Comparison of ENCODE assay signal across 17 mouse cellular contexts in the genomic region with DNA sequence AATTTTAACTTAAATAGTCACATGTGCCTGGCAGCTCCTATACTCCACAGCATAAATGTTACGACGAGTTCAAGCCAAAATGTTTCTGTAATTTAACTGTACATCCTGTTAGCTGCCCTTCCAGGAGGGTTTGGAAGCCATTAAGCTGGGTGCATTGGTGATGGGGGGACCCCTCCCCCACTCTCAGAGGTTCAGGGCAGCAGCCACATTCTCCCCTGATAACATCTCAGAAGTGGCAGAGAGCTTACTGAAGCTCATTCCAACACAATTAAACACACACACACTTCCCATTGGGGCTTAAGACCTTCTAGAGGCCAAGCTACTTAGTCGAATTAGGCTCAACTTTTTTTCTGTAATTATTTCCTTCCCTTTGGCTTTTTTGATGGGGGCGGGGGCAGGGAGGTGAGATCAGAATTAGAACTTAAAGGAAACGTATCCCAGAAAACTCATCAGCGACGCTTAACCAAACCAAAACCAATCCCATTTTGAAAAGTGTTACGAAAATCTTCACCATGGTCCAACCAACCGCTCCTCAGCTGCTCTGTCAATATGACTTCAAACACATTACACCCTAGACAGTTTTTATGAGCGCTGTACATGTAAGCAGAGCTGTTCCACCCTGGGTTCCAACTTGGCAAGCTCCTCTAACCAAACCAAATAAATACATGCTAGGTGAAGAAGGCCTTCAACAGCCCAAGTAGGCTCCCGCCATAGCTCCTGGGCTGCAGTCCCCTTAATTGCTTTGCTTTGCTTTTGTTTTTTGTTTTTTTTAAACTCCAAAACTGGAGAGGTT. TPM values are rescaled to one million over a fixed set of nuclear protein-coding genes. Genes with fewer than 3 reads are reported as not detected.
DNase-seq lines count a peak whose midpoint lies in the region; TF ChIP-seq lines count a peak whose summit lies in the region.
"Had no signal": no experiment of that assay in that cellular context is flagged by ENCODE, and none has a peak within 500 bp of the region (broad histone marks: within the 10 kb centered on the region; RNA-seq: fewer than 3 reads in every experiment).

No protein-coding gene starts in this region.

- H3K27ac ChIP-seq in heart, embryonic 10.5 days = peak overlapping the region; percentile 65
- H3K27ac ChIP-seq in kidney, adult 2 months (ENCODE audit: insufficient read depth, low read depth, low read length) = no peak overlapping the region
- H3K27ac ChIP-seq in embryonic facial prominence, embryonic 10.5 days (replicated peaks) = no peak overlapping the region
- H3K27ac ChIP-seq: hindbrain, embryonic 15.5 days; layer of hippocampus, adult 2 months; midbrain, embryonic 15.5 days had no signal

- H3K36me3 ChIP-seq in heart, embryonic 10.5 days = no peaks in the 10 kb centered on the region
- H3K36me3 ChIP-seq in kidney, adult 2 months (ENCODE audit: control insufficient read depth, insufficient read depth, low read length) = no peaks in the 10 kb centered on the region
- H3K36me3 ChIP-seq in embryonic facial prominence, embryonic 10.5 days (replicated peaks) = no peaks in the 10 kb centered on the region
- H3K36me3 ChIP-seq: hindbrain, embryonic 15.5 days; midbrain, embryonic 15.5 days had no signal

- no peaks in the 10 kb centered on the region; the same call in 1 of the 2 replicates for H3K27me3 ChIP-seq in heart, embryonic 10.5 days (ENCODE audit: insufficient read depth, poor library complexity, severe bottlenecking)
- H3K27me3 ChIP-seq in kidney, adult 2 months (replicated peaks; ENCODE audit: control insufficient read depth, insufficient read depth, low read length) = no peaks in the 10 kb centered on the region
- peaks cover 36% of the 10 kb centered on the region for H3K27me3 ChIP-seq in embryonic facial prominence, embryonic 10.5 days (replicated peaks; ENCODE audit: low read depth, poor library complexity, severe bottlenecking)

- no peak for TF ChIP-seq POLR2A in kidney, adult 2 months (IDR thresholded peaks at IDR 0.05; ENCODE audit: low read depth, low read length)

- TF ChIP-seq CTCF in kidney, adult 2 months (conservative IDR thresholded peaks at IDR 0.05; ENCODE audit: insufficient read depth, insufficient read length, low read depth, low read length) = no peak

- intact Hi-C loops in heart, postnatal 10 days (cut with DNase I) = no loop called here

- peak overlapping the region; percentile 39 for H3K4me3 ChIP-seq in heart, embryonic 10.5 days
- no peak overlapping the region for H3K4me3 ChIP-seq in kidney, adult 2 months (ENCODE audit: insufficient read depth, low read depth, low read length)
- H3K4me3 ChIP-seq in embryonic facial prominence, embryonic 10.5 days = peak overlapping the region; percentile 21; the same call in 1 of the 2 replicates
- H3K4me3 ChIP-seq: hindbrain, embryonic 15.5 days; layer of hippocampus, adult 2 months; midbrain, embryonic 15.5 days had no signal

- H3K4me1 ChIP-seq in heart, embryonic 10.5 days = peaks cover 91% of the 10 kb centered on the region
- H3K4me1 ChIP-seq in kidney, adult 2 months (ENCODE audit: control insufficient read depth, insufficient read depth, low read length) = no peaks in the 10 kb centered on the region; the same call in 1 of the 2 replicates
- H3K4me1 ChIP-seq in embryonic facial prominence, embryonic 10.5 days = peaks cover 82% of the 10 kb centered on the region

- WGBS in heart, embryonic 10.5 days = 42% methylated on average over 11 of the region's 11 CpGs
- WGBS in kidney, adult 2 months = 74% methylated on average over 11 of the region's 11 CpGs
- 40% methylated on average over 11 of the region's 11 CpGs for WGBS in embryonic facial prominence, embryonic 10.5 days

- no peaks in the 10 kb centered on the region for H3K9me3 ChIP-seq in heart, embryonic 10.5 days
- no peaks in the 10 kb centered on the region for H3K9me3 ChIP-seq in embryonic facial prominence, embryonic 10.5 days
- H3K9me3 ChIP-seq: hindbrain, embryonic 15.5 days; midbrain, embryonic 15.5 days had no signal

- DNase-seq in heart, embryonic 10.5 days (ENCODE audit: low spot score) = no peak
- DNase-seq in heart, postnatal 10 days = no peak
- peak; percentile 24 for DNase-seq in kidney, adult 9 months
- no peak for DNase-seq in kidney, adult 2 months
- peak; percentile 65 for DNase-seq in embryonic facial prominence, embryonic 10.5 days (ENCODE audit: low spot score)
- peak; percentile 37 for DNase-seq in forelimb bud, embryonic 11.5 days (ENCODE audit: low read depth, low spot score)
- DNase-seq in thymus, postnatal 25 days = no peak
- no peak for DNase-seq in layer of hippocampus, adult 18-20 months (ENCODE audit: low spot score in 2 of 2)
- DNase-seq: adrenal gland, postnatal 36 days; cerebellum, adult 9-10 months; kidney, adult 8-10 months; right cerebral cortex, postnatal 14 days had no signal

RNA-seq across cellular contexts. Expression of gene Ror2, which starts 4.1 kb away (rescaled TPM):
- polyA plus RNA-seq in heart, embryonic 10.5 days (2016; fragmentation: Nextera tagmentation; extraction: Ambion mirVana) = 25.8 and 27.8 TPM in 2 replicates
- 1 to 10 TPM; 5.3 to 5.8 TPM for total RNA-seq in heart, postnatal 10 days (2021)
- 3.7 and 6.0 TPM in 2 replicates for polyA plus RNA-seq in kidney, adult 2 months (2012; rRNA removed)
- 20.7 and 23.6 TPM in 2 replicates for polyA plus RNA-seq in embryonic facial prominence, embryonic 10.5 days (2016; fragmentation: Nextera tagmentation; extraction: Ambion mirVana)
- total RNA-seq in layer of hippocampus, adult 18-20 months (2021) = under 1 TPM; 0.57 to 0.91 TPM
- total RNA-seq: liver, adult 2 months had no signal
- polyA plus RNA-seq: activated CD4-positive, CD25-positive, alpha-beta regulatory T cell, adult 4 months had no signal

Comparison
In these comparisons a context has a peak if more than half of its experiments do, and no peak if none do; other contexts are left out.
1. DNase-seq: peak in kidney, adult 9 months (single experiment), embryonic facial prominence, embryonic 10.5 days (single experiment) and forelimb bud, embryonic 11.5 days (single experiment); none in heart, embryonic 10.5 days (single experiment), heart, postnatal 10 days (0 of 2), kidney, adult 2 months (single experiment), thymus, postnatal 25 days (single experiment) and layer of hippocampus, adult 18-20 months (0 of 2).